Mouse (Mus musculus): ENCODE results near the gene Mospd1. TPM values are rescaled to one million over a fixed set of nuclear protein-coding genes. Genes with fewer than 3 reads are reported as not detected.

Gene Mospd1
- 203 and 218 TPM in 2 replicates for polyA plus RNA-seq (2015; fragmentation: Nextera tagmentation; extraction: Ambion mirVana)

GRCm38 (mm10) chrX:53370366-53370740, at the start of gene Mospd1:
TSS of gene Mospd1 (minus strand) at chrX:53370502.

Other genes with a start within 250 kb of the Mospd1 start
- gene Plac1, start 130.4 kb downstream of the Mospd1 start, polyA plus RNA-seq (2015; fragmentation: Nextera tagmentation; extraction: Ambion mirVana): 4.6 and 5.7 TPM in 2 replicates
- gene Fam122b, start 100.7 kb downstream of the Mospd1 start, polyA plus RNA-seq (2015; fragmentation: Nextera tagmentation; extraction: Ambion mirVana): 18.3 and 19.8 TPM in 2 replicates
- gene Fam122c, start 97.1 kb downstream of the Mospd1 start, polyA plus RNA-seq (2015; fragmentation: Nextera tagmentation; extraction: Ambion mirVana): not detected in 2 replicates
- gene Etd, start 64.4 kb upstream of the Mospd1 start, polyA plus RNA-seq (2015; fragmentation: Nextera tagmentation; extraction: Ambion mirVana): not detected in 2 replicates
- 18.7 and 19.4 TPM in 2 replicates for gene Rtl8c, start 237.5 kb upstream of the Mospd1 start, polyA plus RNA-seq (2015; fragmentation: Nextera tagmentation; extraction: Ambion mirVana)
- not detected in 2 replicates for gene Gm14597, start 238.5 kb upstream of the Mospd1 start, polyA plus RNA-seq (2015; fragmentation: Nextera tagmentation; extraction: Ambion mirVana)